Mouse (Mus musculus): ENCODE results near the gene Stx6. TPM values are rescaled to one million over a fixed set of nuclear protein-coding genes. Genes with fewer than 3 reads are reported as not detected.
"Not testable (repeated sequence)": the region's sequence is repeated elsewhere in the genome, so short reads cannot be mapped to it uniquely, and the experiment has no call there.

Stx6 gene
- polyA plus RNA-seq, 1 experiment from 2014 or later: 62.8 TPM

DNA sequence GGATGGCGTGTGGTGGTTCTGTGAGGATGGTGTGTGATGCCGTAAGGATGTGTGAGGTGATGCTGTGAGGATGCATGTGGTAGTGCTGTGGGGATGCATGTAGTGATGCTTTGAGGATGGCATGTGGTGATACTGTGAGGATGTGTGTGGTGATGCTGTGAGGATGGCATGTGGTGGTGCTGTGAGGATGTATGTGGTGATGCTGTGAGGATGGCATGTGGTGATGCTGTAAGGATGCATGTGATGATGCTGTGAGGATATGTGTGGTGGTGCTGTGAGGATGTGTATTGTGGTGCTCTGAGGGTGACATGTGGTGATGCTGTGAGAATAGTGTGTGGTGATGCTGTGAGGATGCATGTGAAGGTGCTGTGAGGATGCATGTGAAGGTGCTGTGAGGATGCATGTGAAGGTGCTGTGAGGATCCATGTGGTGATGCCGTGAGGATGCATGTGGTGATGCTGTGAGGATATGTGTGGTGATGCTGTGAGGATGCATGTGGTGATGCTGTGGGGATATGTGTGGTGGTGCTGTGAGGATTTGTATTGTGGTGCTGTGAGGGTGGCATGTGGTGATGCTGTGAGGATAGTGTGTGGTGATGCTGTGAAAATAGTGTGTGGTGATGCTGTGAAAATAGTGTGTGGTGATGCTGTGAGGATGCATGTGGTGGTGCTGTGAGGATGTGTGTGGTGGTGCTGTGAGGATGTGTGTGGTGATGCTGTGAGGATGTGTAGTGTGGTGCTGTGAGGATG, 14.6 kb downstream of the Stx6 start:
- Histone ChIP-seq H3K27me3 (ENCODE audit: control insufficient read depth, insufficient read depth, low read length) (no peaks in the 10 kb centered on the region), H3K9ac (ENCODE audit: low read depth, low read length) (no peak overlapping the region), H3K4me3 (ENCODE audit: low read depth, low read length) (no peak overlapping the region), H3K4me2 (no peak overlapping the region), H3K4me1 (ENCODE audit: control insufficient read depth, insufficient read depth, low read length) (no peaks in the 10 kb centered on the region), H3K36me3 (ENCODE audit: control insufficient read depth, insufficient read depth, low read length) (0 out of 2 replicates have a peak, but pooled peaks cover 7% of the 10 kb centered on the region), H3K27ac (ENCODE audit: low read depth, low read length) (no peak overlapping the region), H3K9me3 (replicated peaks; ENCODE audit: control insufficient read depth, low read length) (no peaks in the 10 kb centered on the region)
- 77% methylated on average over 3 of the region's 3 CpGs for WGBS (ENCODE audit: insufficient replicate concordance)
- ATAC-seq (replicated peaks; ENCODE audit: insufficient number of reproducible peaks, low FRiP score, low TSS enrichment): no peak

DNA sequence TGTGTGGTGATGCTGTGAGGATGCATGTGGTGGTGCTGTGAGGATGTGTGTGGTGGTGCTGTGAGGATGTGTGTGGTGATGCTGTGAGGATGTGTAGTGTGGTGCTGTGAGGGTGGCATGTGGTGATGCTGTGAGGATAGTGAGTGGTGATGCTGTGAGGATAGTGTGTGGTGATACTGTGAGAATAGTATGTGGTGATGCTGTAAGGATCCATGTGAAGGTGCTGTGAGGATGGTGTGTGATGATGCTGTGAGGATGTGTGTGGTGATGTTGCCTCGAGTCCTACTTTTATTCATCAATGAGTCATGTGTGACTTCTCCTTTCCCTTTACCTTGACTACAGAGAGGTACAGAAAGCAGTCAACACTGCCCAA, 15.1 kb downstream of the Stx6 start:
- WGBS (ENCODE audit: insufficient replicate concordance): 85% methylated on average over 1 of the region's 1 CpGs
- not testable (repeated sequence) for H3K4me3 ChIP-seq (ENCODE audit: low read depth, low read length); H3K4me2 ChIP-seq; H3K9me3 ChIP-seq (replicated peaks; ENCODE audit: control insufficient read depth, low read length); H3K27ac ChIP-seq (ENCODE audit: low read depth, low read length); H3K4me1 ChIP-seq (ENCODE audit: control insufficient read depth, insufficient read depth, low read length); H3K9ac ChIP-seq (ENCODE audit: low read depth, low read length); H3K36me3 ChIP-seq (ENCODE audit: control insufficient read depth, insufficient read depth, low read length); ATAC-seq (replicated peaks; ENCODE audit: insufficient number of reproducible peaks, low FRiP score, low TSS enrichment); H3K27me3 ChIP-seq (ENCODE audit: control insufficient read depth, insufficient read depth, low read length)

GRCm38 (mm10) chr1:155174424-155174823, 15.9 kb downstream of the Stx6 start:
- Histone ChIP-seq H3K9ac (ENCODE audit: low read depth, low read length) (no peak overlapping the region), H3K9me3 (replicated peaks; ENCODE audit: control insufficient read depth, low read length) (no peaks in the 10 kb centered on the region), H3K4me3 (ENCODE audit: low read depth, low read length) (no peak overlapping the region), H3K4me2 (no peak overlapping the region), H3K27me3 (ENCODE audit: control insufficient read depth, insufficient read depth, low read length) (no peaks in the 10 kb centered on the region), H3K27ac (ENCODE audit: low read depth, low read length) (no peak overlapping the region), H3K36me3 (ENCODE audit: control insufficient read depth, insufficient read depth, low read length) (0 out of 2 replicates have a peak, but pooled peaks cover 7% of the 10 kb centered on the region), H3K4me1 (ENCODE audit: control insufficient read depth, insufficient read depth, low read length) (no peaks in the 10 kb centered on the region)
- WGBS (ENCODE audit: insufficient replicate concordance): 87% methylated on average over 1 of the region's 1 CpGs
- no peak for ATAC-seq (replicated peaks; ENCODE audit: insufficient number of reproducible peaks, low FRiP score, low TSS enrichment)

DNA sequence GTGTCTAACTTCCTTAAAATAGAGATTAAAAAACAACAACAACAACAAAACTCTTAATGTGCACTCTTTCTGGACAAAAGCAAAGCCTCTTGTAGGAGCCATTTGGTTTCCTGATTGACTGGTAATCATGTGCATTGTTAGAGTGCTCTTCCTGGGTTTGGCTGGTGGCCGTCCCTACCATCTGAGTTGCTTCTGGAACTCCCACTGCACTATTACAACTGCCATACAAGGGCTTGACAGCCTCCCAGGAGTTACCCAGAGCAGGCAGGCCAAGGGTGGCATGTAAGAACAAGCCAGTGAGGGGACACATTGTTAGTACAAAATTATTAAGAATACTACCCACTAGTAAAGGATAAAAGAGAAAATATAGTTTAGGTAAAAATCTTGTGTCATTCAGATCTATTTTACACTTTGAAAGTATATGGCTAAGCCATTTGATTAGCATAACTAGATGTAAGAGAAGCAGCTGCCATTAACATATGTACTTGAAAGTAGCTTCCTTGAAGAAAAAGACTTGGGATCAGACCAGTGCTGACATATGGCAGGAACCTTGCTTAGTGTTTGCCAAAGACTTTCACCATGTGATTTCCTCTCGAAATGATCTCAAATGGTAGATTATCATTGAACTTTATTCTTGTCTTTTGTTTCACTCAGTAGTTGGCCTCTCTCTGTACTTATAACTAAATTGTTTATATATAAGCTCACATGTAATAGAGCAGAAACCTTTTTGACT, 19.8 kb downstream of the Stx6 start:
- H3K9ac ChIP-seq (ENCODE audit: low read depth, low read length): no peak overlapping the region
- no peaks in the 10 kb centered on the region for H3K27me3 ChIP-seq (ENCODE audit: control insufficient read depth, insufficient read depth, low read length)
- no peak overlapping the region for H3K27ac ChIP-seq (ENCODE audit: low read depth, low read length)
- H3K4me1 ChIP-seq (ENCODE audit: control insufficient read depth, insufficient read depth, low read length): no peaks in the 10 kb centered on the region
- peaks cover 11% of the 10 kb centered on the region; the same call in 1 of the 2 replicates for H3K36me3 ChIP-seq (ENCODE audit: control insufficient read depth, insufficient read depth, low read length)
- H3K4me3 ChIP-seq (ENCODE audit: low read depth, low read length): no peak overlapping the region
- 89% methylated on average over 2 of the region's 2 CpGs for WGBS (ENCODE audit: insufficient replicate concordance)
- no peak overlapping the region for H3K4me2 ChIP-seq
- no peak for ATAC-seq (replicated peaks; ENCODE audit: insufficient number of reproducible peaks, low FRiP score, low TSS enrichment)
- H3K9me3 ChIP-seq (replicated peaks; ENCODE audit: control insufficient read depth, low read length): no peaks in the 10 kb centered on the region

- no peaks in the 10 kb centered on the region for H3K27me3 ChIP-seq (ENCODE audit: control insufficient read depth, insufficient read depth, low read length)
- H3K4me2 ChIP-seq: no peak overlapping the region
- no peak overlapping the region for H3K27ac ChIP-seq (ENCODE audit: low read depth, low read length)
- H3K4me3 ChIP-seq (ENCODE audit: low read depth, low read length): no peak overlapping the region
- H3K4me1 ChIP-seq (ENCODE audit: control insufficient read depth, insufficient read depth, low read length): no peaks in the 10 kb centered on the region
- no peaks in the 10 kb centered on the region for H3K9me3 ChIP-seq (replicated peaks; ENCODE audit: control insufficient read depth, low read length)
- ATAC-seq (replicated peaks; ENCODE audit: insufficient number of reproducible peaks, low FRiP score, low TSS enrichment): no peak
- H3K9ac ChIP-seq (ENCODE audit: low read depth, low read length): no peak overlapping the region
- 67% methylated on average over 3 of the region's 3 CpGs for WGBS (ENCODE audit: insufficient replicate concordance)
- H3K36me3 ChIP-seq (ENCODE audit: control insufficient read depth, insufficient read depth, low read length): peaks cover 4% of the 10 kb centered on the region; the same call in 1 of the 2 replicates
Measured at GRCm38 (mm10) chr1:155184191-155184590, 25.7 kb downstream of the Stx6 start.

DNA sequence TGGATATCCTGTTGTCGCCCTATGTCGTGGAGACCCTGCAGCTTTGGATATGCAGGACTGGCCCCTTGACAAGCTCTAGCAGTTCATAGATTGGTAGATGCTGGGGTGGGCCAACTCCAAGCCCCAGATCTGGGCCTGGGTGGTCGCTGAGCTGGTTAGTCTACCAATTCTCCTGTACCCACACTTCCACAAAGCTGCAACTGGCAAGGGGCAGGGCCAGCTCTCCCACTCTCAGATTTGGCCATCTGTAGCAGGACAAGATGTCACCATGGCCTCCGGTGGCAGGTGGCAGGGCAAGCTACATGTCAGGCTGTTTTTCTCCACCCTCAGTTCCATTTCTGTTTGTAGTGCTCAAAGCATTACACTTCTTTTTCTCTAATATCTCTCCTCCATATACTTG, 30.1 kb downstream of the Stx6 start:
- 84% methylated on average over 4 of the region's 4 CpGs for WGBS (ENCODE audit: insufficient replicate concordance)
- no peak overlapping the region for H3K4me3 ChIP-seq (ENCODE audit: low read depth, low read length)
- peaks cover 8% of the 10 kb centered on the region for H3K36me3 ChIP-seq (ENCODE audit: control insufficient read depth, insufficient read depth, low read length)
- no peak overlapping the region for H3K4me2 ChIP-seq
- no peaks in the 10 kb centered on the region for H3K9me3 ChIP-seq (replicated peaks; ENCODE audit: control insufficient read depth, low read length)
- no peaks in the 10 kb centered on the region for H3K27me3 ChIP-seq (ENCODE audit: control insufficient read depth, insufficient read depth, low read length)
- ATAC-seq (replicated peaks; ENCODE audit: insufficient number of reproducible peaks, low FRiP score, low TSS enrichment): no peak
- H3K27ac ChIP-seq (ENCODE audit: low read depth, low read length): no peak overlapping the region
- no peak overlapping the region for H3K9ac ChIP-seq (ENCODE audit: low read depth, low read length)
- H3K4me1 ChIP-seq (ENCODE audit: control insufficient read depth, insufficient read depth, low read length): no peaks in the 10 kb centered on the region

DNA sequence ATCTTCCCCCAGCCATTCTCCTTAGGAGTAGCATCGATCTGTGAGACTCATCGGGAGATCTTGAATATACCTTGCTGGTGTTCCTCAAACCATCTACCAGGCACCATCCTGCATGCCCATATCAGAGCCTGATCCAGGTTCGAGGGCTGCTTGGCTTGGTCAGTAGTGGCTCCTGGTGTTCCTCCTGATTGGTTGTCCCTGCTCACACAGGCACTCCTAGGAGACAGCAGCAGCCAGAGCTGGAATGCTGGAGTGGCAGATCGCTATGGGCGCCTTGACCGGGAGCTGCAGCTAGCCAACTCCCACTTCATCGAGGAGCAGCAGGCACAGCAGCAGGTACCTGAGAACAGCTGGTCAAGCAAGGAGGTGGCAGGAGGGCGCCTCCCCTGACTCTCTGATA, 32.7 kb downstream of the Stx6 start:
- peaks cover 13% of the 10 kb centered on the region for H3K36me3 ChIP-seq (ENCODE audit: control insufficient read depth, insufficient read depth, low read length)
- H3K4me1 ChIP-seq (ENCODE audit: control insufficient read depth, insufficient read depth, low read length): no peaks in the 10 kb centered on the region
- H3K27me3 ChIP-seq (ENCODE audit: control insufficient read depth, insufficient read depth, low read length): no peaks in the 10 kb centered on the region
- H3K27ac ChIP-seq (ENCODE audit: low read depth, low read length): no peak overlapping the region
- no peak overlapping the region for H3K4me3 ChIP-seq (ENCODE audit: low read depth, low read length)
- ATAC-seq (replicated peaks; ENCODE audit: insufficient number of reproducible peaks, low FRiP score, low TSS enrichment): no peak
- H3K9me3 ChIP-seq (replicated peaks; ENCODE audit: control insufficient read depth, low read length): no peaks in the 10 kb centered on the region
- H3K9ac ChIP-seq (ENCODE audit: low read depth, low read length): no peak overlapping the region
- no peak overlapping the region for H3K4me2 ChIP-seq
- 78% methylated on average over 8 of the region's 8 CpGs for WGBS (ENCODE audit: insufficient replicate concordance)

DNA sequence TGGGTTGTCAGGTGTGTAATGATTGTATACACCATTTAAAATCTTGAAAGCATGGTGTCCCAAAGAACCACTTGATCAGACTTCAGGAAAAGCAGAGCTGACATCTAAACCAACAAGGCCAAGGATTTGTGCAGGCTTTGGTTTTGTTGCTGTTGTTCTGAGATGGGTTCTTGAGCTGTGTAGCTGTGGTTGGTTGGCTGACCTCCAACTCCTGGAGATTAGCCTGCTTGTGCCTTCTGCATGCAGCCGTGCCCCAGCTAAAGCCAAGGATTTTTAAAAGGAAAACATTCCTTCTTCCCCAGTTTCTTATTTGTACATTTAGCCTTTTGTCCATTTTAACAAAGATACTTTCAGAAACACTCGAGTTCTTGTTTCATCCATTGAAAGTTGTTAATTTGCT, 33.2 kb downstream of the Stx6 start:
- Histone ChIP-seq H3K27me3 (ENCODE audit: control insufficient read depth, insufficient read depth, low read length) (no peaks in the 10 kb centered on the region), H3K27ac (ENCODE audit: low read depth, low read length) (no peak overlapping the region), H3K4me1 (ENCODE audit: control insufficient read depth, insufficient read depth, low read length) (no peaks in the 10 kb centered on the region), H3K4me2 (no peak overlapping the region), H3K9ac (ENCODE audit: low read depth, low read length) (no peak overlapping the region), H3K36me3 (ENCODE audit: control insufficient read depth, insufficient read depth, low read length) (peaks cover 13% of the 10 kb centered on the region), H3K4me3 (ENCODE audit: low read depth, low read length) (no peak overlapping the region), H3K9me3 (replicated peaks; ENCODE audit: control insufficient read depth, low read length) (no peaks in the 10 kb centered on the region)
- WGBS (ENCODE audit: insufficient replicate concordance): 71% methylated on average over 2 of the region's 2 CpGs
- no peak for ATAC-seq (replicated peaks; ENCODE audit: insufficient number of reproducible peaks, low FRiP score, low TSS enrichment)
